Mouse (Mus musculus): ENCODE data around the gene 4430402I18Rik.

GRCm38 (mm10) chr19:28854831-28855230 lies 112.8 kb downstream of the 4430402I18Rik start:
- TF ChIP-seq CTCF (conservative IDR thresholded peaks at IDR 0.05; ENCODE audit: insufficient read depth, insufficient read length, low read depth, low read length) = no peak
- no peak for TF ChIP-seq POLR2A (IDR thresholded peaks at IDR 0.05; ENCODE audit: low read depth, low read length)
